Mouse (Mus musculus) heart, embryonic 11.5 days (tissue): ENCODE data around the gene Rprd2. TPM values are rescaled to one million over a fixed set of nuclear protein-coding genes. Genes with fewer than 3 reads are reported as not detected.

Experiments
- ATAC-seq: fragments of 200-750 bp; cut with Nextera tagmentation; replicated peaks from 2 replicates; pipeline ENCODE4 v1.8.0; 2017; ENCODE audit warnings: moderate library complexity; ENCODE audit not compliant: insufficient number of reproducible peaks, low FRiP score, low TSS enrichment
- H3K27ac ChIP-seq: fragments of 300-500 bp; sonication (generic); 2 replicates; pipeline ENCODE4 v1.5.1; 2014; ENCODE audit warnings: mild to moderate bottlenecking, low read depth, low read length
- H3K27me3 ChIP-seq: fragments of 300-500 bp; sonication (generic); 2 replicates; pipeline ENCODE4 v1.6.1; 2014; ENCODE audit warnings: mild to moderate bottlenecking, low read length, mixed read lengths; ENCODE audit not compliant: control insufficient read depth, insufficient read depth
- H3K36me3 ChIP-seq: fragments of 300-500 bp; sonication (generic); 2 replicates; pipeline ENCODE4 v1.6.1; 2014; ENCODE audit warnings: mild to moderate bottlenecking, low read length, moderate library complexity, mixed read lengths; ENCODE audit not compliant: control insufficient read depth, insufficient read depth
- H3K4me1 ChIP-seq: fragments of 300-500 bp; sonication (generic); 2 replicates; pipeline ENCODE4 v1.6.1; 2014; ENCODE audit warnings: low read length; ENCODE audit not compliant: control insufficient read depth, insufficient read depth
- H3K4me2 ChIP-seq: fragments of 300-500 bp; sonication (generic); 2 replicates; pipeline ENCODE4 v1.6.1; 2014; ENCODE audit warnings: mild to moderate bottlenecking, moderate library complexity
- H3K4me3 ChIP-seq: fragments of 300-500 bp; sonication (generic); 2 replicates; pipeline ENCODE4 v1.5.1; 2014; ENCODE audit warnings: low read depth, low read length
- H3K9ac ChIP-seq: fragments of 300-500 bp; sonication (generic); 2 replicates; pipeline ENCODE4 v1.6.1; 2014; ENCODE audit warnings: mild to moderate bottlenecking, low read depth, low read length, moderate library complexity
- H3K9me3 ChIP-seq: fragments of 300-500 bp; sonication (generic); replicated peaks from 2 replicates; pipeline ENCODE4 v1.6.1; 2016; ENCODE audit warnings: low read length; ENCODE audit not compliant: control insufficient read depth
- WGBS: fragments of 180-500 bp; shearing (Covaris S2); extraction: QIAGEN DNeasy Blood & Tissue Kit; methylation state at CpG from one replicate; pipeline ENCODE4 v1.1.7; 2014; ENCODE audit not compliant: insufficient replicate concordance; 5-methylcytosine and 5-hydroxymethylcytosine counted together
- polyA plus RNA-seq: library from polyadenylated mRNA; unstranded; fragments of >200 nt; fragmentation: Nextera tagmentation; extraction: Ambion mirVana; gene quantifications from 2 replicates; pipeline ENCODE4 v1.2.1, GENCODE M21; 2014

Rprd2 gene
- polyA plus RNA-seq, result 20.5 and 25.0 TPM in 2 replicates

- Histone ChIP-seq H3K9ac (peak within 1 kb of the TSS; percentile 99), H3K4me2 (peak within 1 kb of the TSS; percentile 71), H3K36me3 (no peaks in the 10 kb centered on the region), H3K9me3 (no peaks in the 10 kb centered on the region), H3K27me3 (no peaks in the 10 kb centered on the region), H3K4me3 (peak within 1 kb of the TSS; percentile 78), H3K4me1 (peaks cover 3% of the 10 kb centered on the region; the same call in 1 of the 2 replicates), H3K27ac (peak within 1 kb of the TSS; percentile 100)
- under 1% methylated on average over 54 of the region's 60 CpGs for WGBS
- peak; percentile 62 for ATAC-seq
These were observed at the start of gene Rprd2 for GRCm38 (mm10) chr3:95818571-95819288. Gene Rprd2 (minus strand): TSS chr3:95818863.

GRCm38 (mm10) chr3:95867408-95867807, 48.7 kb upstream of the Rprd2 start:
- peaks cover 17% of the 10 kb centered on the region for H3K36me3 ChIP-seq
- peaks cover 9% of the 10 kb centered on the region for H3K4me1 ChIP-seq
- H3K27ac ChIP-seq, result no peak overlapping the region
- WGBS, result 88% methylated on average over 2 of the region's 2 CpGs
- H3K4me2 ChIP-seq, result no peak overlapping the region
- no peak overlapping the region for H3K4me3 ChIP-seq
- H3K27me3 ChIP-seq, result no peaks in the 10 kb centered on the region
- ATAC-seq, result no peak
- H3K9me3 ChIP-seq, result no peaks in the 10 kb centered on the region
- H3K9ac ChIP-seq, result no peak overlapping the region

DNA sequence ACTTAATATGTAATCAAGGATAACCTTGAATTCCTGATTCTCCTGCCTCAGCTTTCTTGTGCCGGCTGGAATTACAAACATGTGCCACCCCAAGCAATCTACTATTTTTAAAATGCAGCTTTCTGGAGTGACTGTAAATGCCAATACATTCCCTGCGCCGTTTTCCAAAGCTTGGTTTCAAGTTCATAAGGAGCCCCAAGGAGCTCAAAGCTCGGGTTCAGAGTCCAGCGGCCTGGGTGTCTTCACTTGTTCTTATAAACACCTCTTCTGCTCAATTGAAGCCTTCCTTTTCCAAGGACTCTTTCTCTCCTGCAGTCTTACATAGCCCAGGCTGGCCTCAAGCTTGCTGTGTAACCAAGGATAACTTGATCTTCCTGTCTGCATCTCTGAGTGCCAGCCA, 47.4 kb upstream of the Rprd2 start:
- WGBS, result 85% methylated on average over 5 of the region's 5 CpGs
- H3K4me1 ChIP-seq, result peaks cover 4% of the 10 kb centered on the region
- H3K4me2 ChIP-seq, result no peak overlapping the region
- ATAC-seq, result no peak
- no peak overlapping the region for H3K27ac ChIP-seq
- H3K9ac ChIP-seq, result no peak overlapping the region
- H3K36me3 ChIP-seq, result peaks cover 19% of the 10 kb centered on the region
- no peak overlapping the region for H3K4me3 ChIP-seq
- no peaks in the 10 kb centered on the region for H3K9me3 ChIP-seq
- no peaks in the 10 kb centered on the region for H3K27me3 ChIP-seq

DNA sequence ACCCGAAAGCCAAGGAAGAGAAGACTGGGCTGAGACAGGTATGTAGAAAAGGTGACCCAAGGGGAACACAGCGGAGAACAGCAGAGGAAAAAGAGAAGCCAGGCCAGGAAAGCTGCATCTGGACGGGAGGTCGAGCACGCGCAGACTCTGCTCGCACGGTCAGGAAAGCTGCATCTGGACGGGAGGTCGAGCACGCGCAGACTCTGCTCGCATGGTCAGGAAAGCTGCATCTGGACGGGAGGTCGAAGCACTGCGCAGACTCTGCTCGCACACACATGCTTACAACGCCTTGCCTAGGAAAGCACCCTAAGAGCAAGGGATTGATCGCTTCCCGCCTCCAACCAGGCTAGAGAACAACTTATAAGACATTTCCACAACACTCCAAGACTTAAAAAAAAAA, 46.9 kb upstream of the Rprd2 start:
- Histone ChIP-seq H3K27me3 (no peaks in the 10 kb centered on the region), H3K9me3 (no peaks in the 10 kb centered on the region), H3K27ac (no peak overlapping the region), H3K9ac (no peak overlapping the region), H3K36me3 (peaks cover 19% of the 10 kb centered on the region), H3K4me1 (peaks cover under 1% of the 10 kb centered on the region), H3K4me2 (no peak overlapping the region), H3K4me3 (no peak overlapping the region)
- 84% methylated on average over 20 of the region's 20 CpGs for WGBS
- no peak for ATAC-seq

- ATAC-seq, result no peak
- Histone ChIP-seq H3K27me3 (no peaks in the 10 kb centered on the region), H3K4me2 (no peak overlapping the region), H3K36me3 (peaks cover 19% of the 10 kb centered on the region), H3K27ac (no peak overlapping the region), H3K9ac (no peak overlapping the region), H3K9me3 (no peaks in the 10 kb centered on the region), H3K4me3 (no peak overlapping the region), H3K4me1 (no peaks in the 10 kb centered on the region)
- WGBS, result 84% methylated on average over 5 of the region's 5 CpGs
These were observed 46.4 kb upstream of the Rprd2 start for GRCm38 (mm10) chr3:95865050-95865449.

DNA sequence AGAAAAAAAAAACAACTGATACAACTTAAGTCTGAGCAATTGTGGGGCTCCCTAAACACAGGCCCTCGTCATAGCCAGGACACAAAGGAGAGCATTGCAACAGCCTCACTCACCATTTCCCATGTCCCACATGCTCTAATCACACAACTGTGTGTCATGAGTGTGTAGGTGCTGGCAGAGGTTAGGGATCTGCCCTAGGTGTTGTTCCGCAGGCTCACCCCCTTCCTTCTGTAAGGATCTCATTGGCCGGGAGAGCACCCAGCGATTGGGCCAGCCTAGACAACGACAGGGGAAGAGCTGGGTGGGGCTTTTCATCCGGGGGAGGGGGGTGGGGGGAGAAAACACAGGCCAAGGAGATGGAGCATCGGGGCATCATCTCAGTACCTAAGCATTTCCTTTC, 44.9 kb upstream of the Rprd2 start:
- WGBS, result 62% methylated on average over 7 of the region's 7 CpGs
- ATAC-seq, result no peak
- Histone ChIP-seq H3K36me3 (peaks cover 13% of the 10 kb centered on the region; the same call in 1 of the 2 replicates), H3K4me3 (no peak overlapping the region), H3K9me3 (no peaks in the 10 kb centered on the region), H3K27ac (no peak overlapping the region), H3K4me2 (no peak overlapping the region), H3K9ac (no peak overlapping the region), H3K4me1 (no peaks in the 10 kb centered on the region), H3K27me3 (no peaks in the 10 kb centered on the region)

DNA sequence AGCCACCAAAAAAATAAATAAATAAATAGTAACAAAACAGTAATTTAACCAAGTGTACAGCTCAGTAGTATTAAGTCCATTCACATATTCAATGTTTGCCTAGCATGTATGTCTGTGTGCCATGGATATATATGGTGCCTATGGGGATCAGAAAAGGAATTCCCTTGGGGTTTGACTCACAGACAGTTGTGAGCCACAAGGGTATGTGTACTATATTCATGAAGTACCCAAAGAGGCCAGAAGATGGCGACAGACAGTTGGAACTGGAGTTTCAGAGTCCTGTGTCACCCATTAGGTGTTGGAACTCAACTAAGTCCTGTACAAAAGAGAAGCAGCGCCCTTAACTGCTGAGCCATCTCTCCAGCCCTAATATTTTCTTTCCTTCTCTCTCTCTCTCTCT, 43.1 kb upstream of the Rprd2 start:
- 43% methylated on average over 2 of the region's 2 CpGs for WGBS
- no peak for ATAC-seq

DNA sequence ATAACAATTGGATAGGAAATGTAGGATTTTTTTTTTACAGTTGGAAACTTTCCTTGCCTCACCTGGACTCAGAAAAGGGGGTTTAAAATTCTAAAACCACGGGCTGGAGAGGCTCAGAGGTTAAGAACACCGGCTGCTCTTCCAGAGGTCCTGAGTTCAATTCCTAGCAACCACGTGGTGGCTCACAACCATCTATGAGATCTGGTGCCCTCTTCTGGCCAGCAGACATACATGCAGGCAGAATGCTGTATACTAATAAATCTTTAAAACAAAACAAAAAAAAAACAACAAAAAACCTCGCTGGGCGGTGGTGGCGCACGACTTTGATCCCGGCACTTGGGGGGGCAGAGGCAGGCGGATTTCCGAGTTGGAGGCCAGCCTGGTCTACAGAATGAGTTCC, 42.6 kb upstream of the Rprd2 start:
- ATAC-seq, result no peak
- Histone ChIP-seq H3K36me3 (peaks cover 8% of the 10 kb centered on the region; the same call in 1 of the 2 replicates), H3K27ac (no peak overlapping the region), H3K4me1 (no peaks in the 10 kb centered on the region), H3K9ac (no peak overlapping the region), H3K4me2 (no peak overlapping the region), H3K9me3 (no peaks in the 10 kb centered on the region), H3K4me3 (no peak overlapping the region), H3K27me3 (no peaks in the 10 kb centered on the region)
- WGBS, result 69% methylated on average over 10 of the region's 10 CpGs

More for the DNA sequence above, 43.1 kb upstream of the Rprd2 start:
- Histone ChIP-seq H3K9ac (no peak overlapping the region), H3K4me3 (no peak overlapping the region), H3K27ac (no peak overlapping the region), H3K9me3 (no peaks in the 10 kb centered on the region), H3K4me1 (no peaks in the 10 kb centered on the region), H3K36me3 (peaks cover 8% of the 10 kb centered on the region; the same call in 1 of the 2 replicates), H3K27me3 (no peaks in the 10 kb centered on the region), H3K4me2 (no peak overlapping the region)

GRCm38 (mm10) chr3:95860323-95860722, 41.7 kb upstream of the Rprd2 start:
- Histone ChIP-seq H3K27ac (no peak overlapping the region), H3K27me3 (no peaks in the 10 kb centered on the region), H3K36me3 (peaks cover 8% of the 10 kb centered on the region; the same call in 1 of the 2 replicates), H3K4me3 (no peak overlapping the region), H3K4me1 (no peaks in the 10 kb centered on the region), H3K4me2 (no peak overlapping the region), H3K9me3 (no peaks in the 10 kb centered on the region), H3K9ac (no peak overlapping the region)
- WGBS, result 80% methylated on average over 3 of the region's 3 CpGs
- ATAC-seq, result no peak
